Mouse (Mus musculus) cerebellum, adult 2 months (tissue): ENCODE measurements at regions not wholly inside any gene's neighbourhood (a gene's known extent, or its start where the extent isn't known, plus 50 kb on each side); places are given as distances from the start of the nearest gene placed in this dataset.

Experiments used
- DNase-seq, 2 experiments: peaks; one replicate each; pipeline ENCODE4 v3.0.0; 2021
- H3K27ac ChIP-seq: fragments of 200-500 bp; 2 replicates; pipeline ENCODE4 v1.5.1; 2012; ENCODE audit warnings: low read length, control low read depth, inconsistent platforms; ENCODE audit not compliant: insufficient read depth
- H3K27me3 ChIP-seq: fragments of 200-500 bp; 2 replicates; pipeline ENCODE4 v1.6.1; 2012; ENCODE audit warnings: inconsistent platforms, mild to moderate bottlenecking, low read length, moderate library complexity; ENCODE audit not compliant: control insufficient read depth, insufficient read depth
- H3K4me1 ChIP-seq: fragments of 200-500 bp; 2 replicates; pipeline ENCODE4 v1.6.1; 2011; ENCODE audit warnings: low read length; ENCODE audit not compliant: control insufficient read depth, insufficient read depth
- H3K4me3 ChIP-seq: fragments of 200-500 bp; replicated peaks from 2 replicates; pipeline ENCODE3; 2011; ENCODE audit warnings: mild to moderate bottlenecking, low read depth, low read length, control low read depth; ENCODE audit not compliant: insufficient read depth
- CTCF ChIP-seq: fragments of 200-500 bp; IDR thresholded peaks from 2 replicates; pipeline ENCODE4 v1.5.1; 2011; ENCODE audit warnings: low read depth, mild to moderate bottlenecking, control low read depth, low read length, moderate library complexity, borderline replicate concordance; ENCODE audit not compliant: insufficient read depth
- POLR2A ChIP-seq: fragments of 200-500 bp; IDR thresholded peaks from 2 replicates; pipeline ENCODE4 v1.6.1; 2011; ENCODE audit warnings: low read length, control low read depth, borderline replicate concordance; ENCODE audit not compliant: insufficient read depth
- WGBS: fragments of 180-500 bp; shearing (Covaris S2); methylation state at CpG from one replicate; pipeline ENCODE4 v1.1.7; 2018; 5-methylcytosine and 5-hydroxymethylcytosine counted together

- H3K4me3 ChIP-seq, result no peak overlapping the region
- H3K4me1 ChIP-seq, result no peaks in the 10 kb centered on the region
- no peak overlapping the region for H3K27ac ChIP-seq
- WGBS, result 41% methylated on average over 3 of the region's 3 CpGs
- no peak for DNase-seq
- TF ChIP-seq POLR2A, result no peak
- TF ChIP-seq CTCF, result no peak
- H3K27me3 ChIP-seq, result no peaks in the 10 kb centered on the region
These were observed 76.6 kb upstream of the Smad3 start for GRCm38 (mm10) chr9:63834416-63834815.

- 32% methylated on average over 3 of the region's 3 CpGs for WGBS
- Histone ChIP-seq H3K4me1 (no peaks in the 10 kb centered on the region), H3K27ac (no peak overlapping the region), H3K4me3 (no peak overlapping the region), H3K27me3 (no peaks in the 10 kb centered on the region)
- TF ChIP-seq CTCF (no peak), POLR2A (no peak)
- DNase-seq, result no peak
These were observed 60.4 kb upstream of the Smad3 start for GRCm38 (mm10) chr9:63818163-63818562.

- no peak for DNase-seq
- TF ChIP-seq CTCF, result no peak
- TF ChIP-seq POLR2A, result no peak
- no peaks in the 10 kb centered on the region for H3K4me1 ChIP-seq
- no peak overlapping the region for H3K27ac ChIP-seq
- no peaks in the 10 kb centered on the region for H3K27me3 ChIP-seq
- WGBS, result 67% methylated on average over 2 of the region's 2 CpGs
- no peak overlapping the region for H3K4me3 ChIP-seq
These were observed 58.7 kb upstream of the Smad3 start for GRCm38 (mm10) chr9:63816540-63816939.

GRCm38 (mm10) chr9:63809901-63810587 lies 52.2 kb upstream of the Smad3 start:
- Histone ChIP-seq H3K27me3 (no peaks in the 10 kb centered on the region), H3K4me3 (no peak overlapping the region), H3K27ac (no peak overlapping the region), H3K4me1 (no peaks in the 10 kb centered on the region)
- WGBS, result 46% methylated on average over 3 of the region's 3 CpGs
- TF ChIP-seq POLR2A (no peak), CTCF (no peak)
- DNase-seq, result no peak
